Mouse (Mus musculus) stomach, postnatal 0 days (tissue): ENCODE results near the gene Fkbp5. TPM values are rescaled to one million over a fixed set of nuclear protein-coding genes. Genes with fewer than 3 reads are reported as not detected.

Experiments used
- ATAC-seq: fragments of 200-750 bp; cut with Nextera tagmentation; 2 replicates; pipeline ENCODE4 v1.8.0; 2017; ENCODE audit not compliant: low FRiP score, low TSS enrichment
- DNase-seq: peaks from one replicate; pipeline ENCODE4 v3.0.0-alpha.2; 2016; ENCODE audit warnings: low spot score
- H3K27ac ChIP-seq: fragments of 300-500 bp; sonication (generic); replicated peaks from 2 replicates; pipeline ENCODE4 v1.5.1; 2014; ENCODE audit warnings: mild to moderate bottlenecking, control low read depth
- H3K27me3 ChIP-seq: fragments of 300-500 bp; sonication (generic); 2 replicates; pipeline ENCODE4 v1.6.1; 2014; ENCODE audit warnings: low read length; ENCODE audit not compliant: control insufficient read depth, insufficient read depth
- H3K36me3 ChIP-seq: fragments of 300-500 bp; sonication (generic); 2 replicates; pipeline ENCODE4 v1.6.1; 2014; ENCODE audit warnings: low read length, mixed read lengths; ENCODE audit not compliant: control insufficient read depth, insufficient read depth
- H3K4me1 ChIP-seq: fragments of 300-500 bp; sonication (generic); replicated peaks from 2 replicates; pipeline ENCODE4 v1.6.1; 2014; ENCODE audit warnings: antibody characterized with exemption; ENCODE audit not compliant: control insufficient read depth, insufficient read depth
- H3K4me2 ChIP-seq: fragments of 300-500 bp; sonication (generic); replicated peaks from 2 replicates; pipeline ENCODE4 v1.6.1; 2014; ENCODE audit warnings: low read depth, mild to moderate bottlenecking, control low read depth, moderate library complexity
- H3K4me3 ChIP-seq: fragments of 300-500 bp; sonication (generic); 2 replicates; pipeline ENCODE4 v1.5.1; 2014; ENCODE audit warnings: low read depth, low read length, control low read depth
- H3K9ac ChIP-seq: fragments of 300-500 bp; sonication (generic); 2 replicates; pipeline ENCODE4 v1.6.1; 2014; ENCODE audit warnings: mild to moderate bottlenecking, low read length, control low read depth, mixed read lengths
- H3K9me3 ChIP-seq: fragments of 300-500 bp; sonication (generic); 2 replicates; pipeline ENCODE4 v1.6.1; 2016; ENCODE audit warnings: low read length; ENCODE audit not compliant: control insufficient read depth
- CTCF ChIP-seq: IDR thresholded peaks from 2 replicates; pipeline ENCODE4 v1.5.1; 2016; ENCODE audit warnings: antibody characterized with exemption, low read depth, mild to moderate bottlenecking, moderate library complexity
- EP300 ChIP-seq: optimal IDR thresholded peaks from 2 replicates; pipeline ENCODE3; 2016; ENCODE audit warnings: antibody characterized with exemption
- WGBS: fragments of 180-500 bp; shearing (Covaris S2); extraction: QIAGEN DNeasy Blood & Tissue Kit; methylation state at CpG from one replicate; pipeline ENCODE4 v1.1.7; 2014; 5-methylcytosine and 5-hydroxymethylcytosine counted together
- polyA plus RNA-seq: library from polyadenylated mRNA; unstranded; fragments of >200 nt; fragmentation: Nextera tagmentation; extraction: Ambion mirVana; gene quantifications from 2 replicates; pipeline ENCODE4 v1.2.1, GENCODE M21; 2015

Gene Fkbp5
- polyA plus RNA-seq, 1 experiment from 2014 or later = 11.8 TPM

- TF ChIP-seq EP300 (no peak), CTCF (0 out of 2 replicates have a peak, but pooled peaks have one; percentile 15)
- H3K9me3 ChIP-seq = no peaks in the 10 kb centered on the region
- ATAC-seq = no peak
- H3K9ac ChIP-seq = no peak overlapping the region
- H3K27ac ChIP-seq = no peak overlapping the region
- WGBS = 97% methylated on average over 11 of the region's 11 CpGs
- no peak overlapping the region for H3K4me2 ChIP-seq
- H3K36me3 ChIP-seq = peaks cover 10% of the 10 kb centered on the region
- DNase-seq = no peak
- no peaks in the 10 kb centered on the region for H3K27me3 ChIP-seq
- no peaks in the 10 kb centered on the region for H3K4me1 ChIP-seq
- H3K4me3 ChIP-seq = no peak overlapping the region
Measured at GRCm38 (mm10) chr17:28404301-28404700, 113.0 kb downstream of the Fkbp5 start.

- 75% methylated on average over 7 of the region's 7 CpGs for WGBS
- Histone ChIP-seq H3K27me3 (no peaks in the 10 kb centered on the region), H3K9me3 (no peaks in the 10 kb centered on the region), H3K4me1 (no peaks in the 10 kb centered on the region), H3K27ac (no peak overlapping the region), H3K36me3 (0 out of 2 replicates have a peak, but pooled peaks cover 2% of the 10 kb centered on the region), H3K9ac (no peak overlapping the region), H3K4me3 (no peak overlapping the region), H3K4me2 (no peak overlapping the region)
- ATAC-seq = no peak
- TF ChIP-seq CTCF = no peak
- no peak for TF ChIP-seq EP300
- peak; percentile 12 for DNase-seq
Measured at GRCm38 (mm10) chr17:28394994-28395393, 122.3 kb downstream of the Fkbp5 start.

GRCm38 (mm10) chr17:28394051-28394765 is 123.1 kb downstream of the Fkbp5 start:
- Histone ChIP-seq H3K4me3 (no peak overlapping the region), H3K36me3 (no peaks in the 10 kb centered on the region), H3K4me1 (no peaks in the 10 kb centered on the region), H3K27ac (no peak overlapping the region), H3K9ac (no peak overlapping the region), H3K4me2 (no peak overlapping the region), H3K27me3 (no peaks in the 10 kb centered on the region), H3K9me3 (no peaks in the 10 kb centered on the region)
- 50% methylated on average over 15 of the region's 15 CpGs for WGBS
- DNase-seq = no peak
- TF ChIP-seq CTCF (no peak), EP300 (no peak)
- no peak; the same call in 1 of the 2 replicates for ATAC-seq

GRCm38 (mm10) chr17:28391568-28392432 is 125.5 kb downstream of the Fkbp5 start:
- no peaks in the 10 kb centered on the region for H3K27me3 ChIP-seq
- H3K4me1 ChIP-seq = no peaks in the 10 kb centered on the region
- DNase-seq = peak; percentile 40
- no peak overlapping the region for H3K4me3 ChIP-seq
- H3K9me3 ChIP-seq = no peaks in the 10 kb centered on the region
- 0 out of 2 replicates have a peak overlapping the region, but pooled peaks have one; percentile 4 for H3K9ac ChIP-seq
- H3K36me3 ChIP-seq = no peaks in the 10 kb centered on the region
- WGBS = 14% methylated on average over 21 of the region's 25 CpGs
- H3K4me2 ChIP-seq = no peak overlapping the region
- peak; percentile 33; the same call in 1 of the 2 replicates for ATAC-seq
- no peak overlapping the region for H3K27ac ChIP-seq
- no peak for TF ChIP-seq CTCF
- TF ChIP-seq EP300 = no peak

- DNase-seq (no peak), ATAC-seq (no peak)
- no peaks in the 10 kb centered on the region for H3K36me3 ChIP-seq
- no peak overlapping the region for H3K4me3 ChIP-seq
- H3K27ac ChIP-seq = no peak overlapping the region
- H3K9me3 ChIP-seq = no peaks in the 10 kb centered on the region
- 82% methylated on average over 3 of the region's 3 CpGs for WGBS
- H3K4me2 ChIP-seq = no peak overlapping the region
- TF ChIP-seq EP300 (no peak), CTCF (no peak)
- no peak overlapping the region for H3K9ac ChIP-seq
- no peaks in the 10 kb centered on the region for H3K27me3 ChIP-seq
- H3K4me1 ChIP-seq = no peaks in the 10 kb centered on the region
Measured at GRCm38 (mm10) chr17:28388534-28388933, 128.8 kb downstream of the Fkbp5 start.
